ENCODE assay signal across 8 mouse cellular contexts in the genomic region with DNA sequence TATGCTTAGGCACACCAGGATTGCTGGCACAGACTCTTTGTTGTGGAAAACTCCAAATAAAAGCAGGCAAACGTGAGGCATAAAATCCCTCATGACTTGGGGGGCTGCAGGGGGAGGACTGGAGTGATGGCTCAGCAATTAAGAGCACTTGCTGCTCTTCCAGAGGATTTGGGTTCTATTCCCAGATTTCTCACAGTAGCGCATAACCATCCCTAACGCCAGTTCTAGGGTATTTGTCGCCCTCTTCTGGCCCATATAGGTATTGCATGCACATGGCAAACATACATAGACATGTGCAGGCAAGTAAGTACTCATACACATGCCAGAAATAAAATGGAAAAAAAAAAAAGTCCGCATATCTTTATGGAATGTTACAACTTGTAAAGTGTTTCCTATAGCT.
DNase-seq lines count a peak whose midpoint lies in the region; TF ChIP-seq lines count a peak whose summit lies in the region.

No protein-coding gene starts in this region.

- no peaks in the 10 kb centered on the region for H3K9me3 ChIP-seq in ES-E14 (ENCODE audit: control insufficient read depth, insufficient read depth, low read depth, low read length)

- H3K36me3 ChIP-seq in ES-E14 (ENCODE audit: control insufficient read depth, insufficient read depth, low read length, poor library complexity, severe bottlenecking) = no peaks in the 10 kb centered on the region

- in situ Hi-C loops in ES-E14 (cut with MboI; ENCODE audit: low sequenced_read_pairs in 2 of 2, unreplicated experiment in 2 of 2) = no loop called here

- H3K4me1 ChIP-seq in ES-E14 (ENCODE audit: control insufficient read depth in 2 of 2, insufficient read depth in 2 of 2, low read length in 2 of 2, poor library complexity in 1 of 2) = no peaks in the 10 kb centered on the region

- no peak overlapping the region for H3K9ac ChIP-seq in ES-E14 (ENCODE audit: insufficient read depth, low read depth, low read length, poor library complexity, severe bottlenecking)

- peak; percentile 48 to 63 for DNase-seq in left cerebral cortex, postnatal 14 days (ENCODE audit: low spot score in 2 of 2)
- no peak for DNase-seq in left cerebral cortex, postnatal 25 days (ENCODE audit: low spot score in 2 of 2)
- DNase-seq in ES-E14 (ENCODE audit: low read depth, low spot score) (peak; percentile 63), MN1 (ENCODE audit: low spot score) (no peak)
- peak; percentile 3 for DNase-seq in adrenal gland, adult 8-10 months
- peak; percentile 38 for DNase-seq in embryo, embryonic 11.5 days (ENCODE audit: low read depth, low spot score)
- DNase-seq in kidney, postnatal 14 days = peak; percentile 13
- DNase-seq in retina, postnatal 7 days (ENCODE audit: low read depth, low spot score) = peak; percentile 38

- no peak overlapping the region for H3K27ac ChIP-seq in ES-E14 (ENCODE audit: insufficient read depth, low read depth, low read length, poor library complexity, severe bottlenecking)

- no peak overlapping the region for H3K4me3 ChIP-seq in ES-E14 (ENCODE audit: insufficient read depth in 1 of 2, low read depth in 1 of 2, low read length in 2 of 2, poor library complexity in 1 of 2, severe bottlenecking in 1 of 2)

- intact Hi-C loops in left cerebral cortex, postnatal 14 days (cut with DNase I) = loop anchor here (2.0 to 10.0 kb wide), 2 partner anchors 127 to 247 kb away; no protein-coding TSS in a partner anchor
- intact Hi-C loops in left cerebral cortex, postnatal 25 days (cut with DNase I) = loop anchor here (5.0 kb wide), 1 partner anchor 239 kb away; a partner anchor contains a TSS

TF ChIP-seq in ES-E14, 5 proteins besides CTCF, POLR2A, EP300 and RAD21:
- no peak for TF ChIP-seq HCFC1 (IDR thresholded peaks at IDR 0.05; ENCODE audit: borderline replicate concordance, insufficient read depth, low read length)
- no peak for TF ChIP-seq MAFK (IDR thresholded peaks at IDR 0.05; ENCODE audit: insufficient read depth, low read depth, low read length)
- TF ChIP-seq CHD2 (IDR thresholded peaks at IDR 0.05; ENCODE audit: low read depth, low read length) = no peak
- no peak for TF ChIP-seq ZNF384 (IDR thresholded peaks at IDR 0.05; ENCODE audit: low read depth, low read length)
- TF ChIP-seq ZC3H11A (IDR thresholded peaks at IDR 0.05; ENCODE audit: borderline replicate concordance, low read depth, low read length) = no peak

Comparison
In these comparisons a context has a peak if more than half of its experiments do, and no peak if none do; other contexts are left out.
1. DNase-seq: peak in left cerebral cortex, postnatal 14 days (2 of 2), ES-E14 (single experiment), adrenal gland, adult 8-10 months (single experiment), embryo, embryonic 11.5 days (single experiment), kidney, postnatal 14 days (single experiment) and retina, postnatal 7 days (single experiment); none in left cerebral cortex, postnatal 25 days (0 of 2) and MN1 (single experiment).